23 mouse cellular contexts compared by ENCODE assay signal in the genomic region with DNA sequence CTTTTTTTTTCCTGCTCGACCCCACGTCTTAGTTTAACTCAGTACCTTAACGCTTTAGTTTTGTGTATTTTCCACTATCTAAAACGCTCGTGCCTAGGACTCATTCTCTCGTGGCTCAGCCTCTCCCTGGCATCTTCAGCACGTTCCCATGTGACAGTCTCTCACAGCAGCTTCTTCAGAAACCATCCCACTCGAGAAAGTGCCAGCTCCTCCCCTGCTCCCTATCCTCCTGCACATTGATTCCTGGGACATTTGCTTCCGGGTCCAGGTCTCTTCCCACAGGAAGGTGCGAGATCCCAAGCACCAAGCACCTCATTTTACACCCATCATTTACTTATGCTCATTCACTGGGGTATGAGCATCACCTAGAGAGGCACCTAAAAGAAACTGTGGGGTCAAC.
A peak's percentile ranks its signal among the peaks of the same experiment; 100 is the strongest.
DNase-seq lines count a peak whose midpoint lies in the region; ATAC-seq lines count a peak whose summit lies in the region.
"Had no signal": no experiment of that assay in that cellular context is flagged by ENCODE, and none has a peak within 500 bp of the region (broad histone marks: within the 10 kb centered on the region; RNA-seq: fewer than 3 reads in every experiment).

No protein-coding gene starts in this region.

- H3K27me3 ChIP-seq in midbrain, embryonic 10.5 days (ENCODE audit: low read depth, poor library complexity, severe bottlenecking) = no peaks in the 10 kb centered on the region
- H3K27me3 ChIP-seq in midbrain, embryonic 13.5 days = no peaks in the 10 kb centered on the region
- H3K27me3 ChIP-seq in embryonic facial prominence, embryonic 10.5 days (replicated peaks; ENCODE audit: low read depth, poor library complexity, severe bottlenecking) = no peaks in the 10 kb centered on the region
- H3K27me3 ChIP-seq: CH12.LX; embryonic facial prominence, embryonic 15.5 days; intestine, embryonic 15.5 days had no signal

- no peak overlapping the region for H3K4me2 ChIP-seq in midbrain, embryonic 13.5 days (replicated peaks)
- H3K4me2 ChIP-seq: embryonic facial prominence, embryonic 15.5 days; hindbrain, embryonic 14.5 days; intestine, embryonic 15.5 days had no signal

- peak overlapping the region; percentile 9; the same call in 1 of the 2 replicates for H3K27ac ChIP-seq in midbrain, embryonic 10.5 days (replicated peaks)
- no peak overlapping the region for H3K27ac ChIP-seq in midbrain, embryonic 13.5 days
- peak overlapping the region; percentile 69; the same call in 1 of the 2 replicates for H3K27ac ChIP-seq in embryonic facial prominence, embryonic 10.5 days (replicated peaks)
- H3K27ac ChIP-seq: embryonic facial prominence, embryonic 15.5 days; heart, embryonic 10.5 days; hindbrain, embryonic 14.5 days; intestine, embryonic 15.5 days had no signal

- H3K4me1 ChIP-seq in midbrain, embryonic 10.5 days = no peaks in the 10 kb centered on the region
- H3K4me1 ChIP-seq in midbrain, embryonic 13.5 days (replicated peaks) = no peaks in the 10 kb centered on the region
- H3K4me1 ChIP-seq in embryonic facial prominence, embryonic 10.5 days = peaks cover 15% of the 10 kb centered on the region
- H3K4me1 ChIP-seq: heart, embryonic 10.5 days; intestine, embryonic 15.5 days had no signal

- ATAC-seq in midbrain, embryonic 13.5 days = no peak
- ATAC-seq: activated CD4-positive, CD25-positive, alpha-beta regulatory T cell, adult 4 months; forebrain, embryonic 16.5 days; intestine, embryonic 15.5 days; Patski had no signal

- no peaks in the 10 kb centered on the region for H3K9me3 ChIP-seq in midbrain, embryonic 10.5 days (replicated peaks)
- H3K9me3 ChIP-seq in midbrain, embryonic 13.5 days = no peaks in the 10 kb centered on the region
- no peaks in the 10 kb centered on the region for H3K9me3 ChIP-seq in embryonic facial prominence, embryonic 10.5 days
- H3K9me3 ChIP-seq: embryonic facial prominence, embryonic 15.5 days; heart, embryonic 10.5 days; intestine, embryonic 15.5 days had no signal

- H3K36me3 ChIP-seq in midbrain, embryonic 10.5 days = no peaks in the 10 kb centered on the region
- H3K36me3 ChIP-seq in midbrain, embryonic 13.5 days = no peaks in the 10 kb centered on the region
- no peaks in the 10 kb centered on the region for H3K36me3 ChIP-seq in embryonic facial prominence, embryonic 10.5 days (replicated peaks)
- H3K36me3 ChIP-seq: embryonic facial prominence, embryonic 15.5 days; heart, embryonic 10.5 days; intestine, embryonic 15.5 days had no signal

- 55% methylated on average over 10 of the region's 10 CpGs for WGBS in midbrain, embryonic 10.5 days
- WGBS in midbrain, embryonic 13.5 days = 58% methylated on average over 10 of the region's 10 CpGs
- 48% methylated on average over 10 of the region's 10 CpGs for WGBS in embryonic facial prominence, embryonic 10.5 days

- H3K4me3 ChIP-seq in midbrain, embryonic 10.5 days = no peak overlapping the region
- H3K4me3 ChIP-seq in midbrain, embryonic 13.5 days (replicated peaks) = no peak overlapping the region
- H3K4me3 ChIP-seq in embryonic facial prominence, embryonic 10.5 days = no peak overlapping the region
- H3K4me3 ChIP-seq: embryonic facial prominence, embryonic 15.5 days; erythroblast, embryonic 14.5 days; heart, embryonic 10.5 days; intestine, embryonic 15.5 days had no signal

- peak; percentile 15 to 24 for DNase-seq in frontal cortex, postnatal 36 days (ENCODE audit: low spot score in 2 of 2)
- no peak for DNase-seq in frontal cortex, postnatal 25 days (ENCODE audit: low spot score in 2 of 2)
- no peak for DNase-seq in midbrain, embryonic 10.5 days (ENCODE audit: low spot score)
- no peak for DNase-seq in embryonic facial prominence, embryonic 10.5 days (ENCODE audit: low spot score)
- DNase-seq in adrenal gland, adult 8-10 months = no peak
- DNase-seq: adrenal gland, postnatal 36 days; cerebellum, adult 11 months; cerebellum, adult 8-10 months; cerebellum, postnatal 14 days; gastrocnemius, postnatal 10 days; heart, adult 18-20 months; heart, postnatal 10 days; heart, postnatal 4 days had no signal

- no peak overlapping the region for H3K9ac ChIP-seq in midbrain, embryonic 13.5 days (replicated peaks)
- H3K9ac ChIP-seq: embryonic facial prominence, embryonic 15.5 days; hindbrain, embryonic 14.5 days; intestine, embryonic 15.5 days had no signal

Comparison
In these comparisons a context has a peak if more than half of its experiments do, and no peak if none do; other contexts are left out.
1. DNase-seq: peak in frontal cortex, postnatal 36 days (2 of 2); none in frontal cortex, postnatal 25 days (0 of 2), midbrain, embryonic 10.5 days (single experiment), embryonic facial prominence, embryonic 10.5 days (single experiment) and adrenal gland, adult 8-10 months (single experiment).